Mouse (Mus musculus) intestine, embryonic 15.5 days (tissue): ENCODE results near the gene Atp5b. TPM values are rescaled to one million over a fixed set of nuclear protein-coding genes. Genes with fewer than 3 reads are reported as not detected.

Source experiments
- ATAC-seq: fragments of 200-750 bp; cut with Nextera tagmentation; 2 replicates; pipeline ENCODE4 v1.8.0; 2017; ENCODE audit warnings: moderate TSS enrichment, moderate library complexity
- H3K27ac ChIP-seq: fragments of 300-500 bp; sonication (generic); 2 replicates; pipeline ENCODE4 v1.5.1; 2015; ENCODE audit warnings: mild to moderate bottlenecking, inconsistent platforms
- H3K27me3 ChIP-seq: fragments of 300-500 bp; sonication (generic); replicated peaks from 2 replicates; pipeline ENCODE4 v1.6.1; 2015; ENCODE audit warnings: inconsistent platforms
- H3K36me3 ChIP-seq: fragments of 300-500 bp; sonication (generic); 2 replicates; pipeline ENCODE4 v1.6.1; 2015; ENCODE audit warnings: inconsistent platforms
- H3K4me1 ChIP-seq: fragments of 300-500 bp; sonication (generic); replicated peaks from 2 replicates; pipeline ENCODE4 v1.6.1; 2015; ENCODE audit warnings: inconsistent platforms
- H3K4me2 ChIP-seq: fragments of 300-500 bp; sonication (generic); replicated peaks from 2 replicates; pipeline ENCODE4 v1.6.1; 2015; ENCODE audit warnings: mild to moderate bottlenecking, inconsistent platforms
- H3K4me3 ChIP-seq: fragments of 300-500 bp; sonication (generic); replicated peaks from 2 replicates; pipeline ENCODE4 v1.5.1; 2015; ENCODE audit warnings: inconsistent platforms
- H3K9ac ChIP-seq: fragments of 300-500 bp; sonication (generic); 2 replicates; pipeline ENCODE4 v1.6.1; 2015; ENCODE audit warnings: inconsistent platforms
- H3K9me3 ChIP-seq: fragments of 300-500 bp; sonication (generic); 2 replicates; pipeline ENCODE4 v1.6.1; 2016; ENCODE audit warnings: inconsistent platforms
- WGBS: fragments of 180-500 bp; shearing (Covaris S2); methylation state at CpG from one replicate; pipeline ENCODE4 v1.1.7; 2015; 5-methylcytosine and 5-hydroxymethylcytosine counted together
- polyA plus RNA-seq: library from polyadenylated mRNA; unstranded; fragments of >200 nt; fragmentation: Nextera tagmentation; extraction: Ambion mirVana; gene quantifications from 2 replicates; pipeline ENCODE4 v1.2.1, GENCODE M21; 2015

Atp5b gene
- polyA plus RNA-seq, 1 experiment from 2014 or later, result 3,029 TPM

DNA sequence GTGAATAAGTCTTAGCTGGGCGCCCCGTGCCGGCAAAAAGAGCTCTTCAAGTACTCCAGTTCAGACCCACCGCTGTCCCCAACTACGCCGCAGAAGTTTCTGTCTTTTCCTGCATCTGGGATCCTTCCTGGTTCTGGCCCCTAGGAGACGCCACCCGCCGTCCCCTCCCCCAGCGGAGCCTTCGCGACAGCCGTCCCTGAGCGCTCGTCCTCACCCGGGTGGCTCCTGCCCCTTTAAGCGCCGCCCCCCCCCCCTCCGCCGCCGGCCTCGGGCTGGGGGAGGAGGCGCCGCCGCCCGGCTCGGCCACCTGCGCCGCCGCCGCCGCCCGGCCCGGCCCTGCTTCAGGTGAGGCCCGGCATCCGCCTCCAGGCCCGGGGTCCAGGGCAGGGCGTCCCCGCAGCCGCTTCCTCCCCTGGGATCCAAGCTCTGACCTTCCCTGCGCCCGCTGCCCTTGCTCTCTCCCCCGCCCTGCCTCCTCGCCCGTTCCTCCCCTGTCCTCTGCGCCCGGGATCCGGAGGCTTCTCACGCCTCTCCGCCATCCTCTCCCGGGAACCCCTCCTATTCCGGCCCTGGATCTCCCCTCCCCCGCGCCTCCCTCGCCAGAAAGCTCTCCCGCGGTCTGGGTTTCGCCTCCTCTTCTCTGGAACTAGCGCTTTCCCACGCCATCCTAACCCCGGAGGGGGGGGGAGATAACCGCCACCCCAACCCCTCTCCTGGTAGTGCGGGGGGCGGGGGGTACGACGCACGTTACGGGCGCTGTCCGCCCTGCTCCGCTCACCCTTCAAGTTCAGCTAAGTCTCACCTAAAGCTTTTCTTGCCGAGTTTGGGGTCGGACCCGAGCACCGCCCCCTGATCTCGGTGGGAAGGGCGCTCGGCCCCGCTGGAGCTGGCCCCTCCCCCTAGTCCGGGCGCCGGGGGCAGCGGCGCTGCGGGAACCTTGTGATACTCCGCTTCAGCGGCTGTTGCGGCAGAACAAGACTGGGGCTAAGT lies 9.7 kb downstream of the Atp5b start:
- WGBS, result under 1% methylated on average over 74 of the region's 88 CpGs
- peaks cover 33% of the 10 kb centered on the region for H3K4me1 ChIP-seq

DNA sequence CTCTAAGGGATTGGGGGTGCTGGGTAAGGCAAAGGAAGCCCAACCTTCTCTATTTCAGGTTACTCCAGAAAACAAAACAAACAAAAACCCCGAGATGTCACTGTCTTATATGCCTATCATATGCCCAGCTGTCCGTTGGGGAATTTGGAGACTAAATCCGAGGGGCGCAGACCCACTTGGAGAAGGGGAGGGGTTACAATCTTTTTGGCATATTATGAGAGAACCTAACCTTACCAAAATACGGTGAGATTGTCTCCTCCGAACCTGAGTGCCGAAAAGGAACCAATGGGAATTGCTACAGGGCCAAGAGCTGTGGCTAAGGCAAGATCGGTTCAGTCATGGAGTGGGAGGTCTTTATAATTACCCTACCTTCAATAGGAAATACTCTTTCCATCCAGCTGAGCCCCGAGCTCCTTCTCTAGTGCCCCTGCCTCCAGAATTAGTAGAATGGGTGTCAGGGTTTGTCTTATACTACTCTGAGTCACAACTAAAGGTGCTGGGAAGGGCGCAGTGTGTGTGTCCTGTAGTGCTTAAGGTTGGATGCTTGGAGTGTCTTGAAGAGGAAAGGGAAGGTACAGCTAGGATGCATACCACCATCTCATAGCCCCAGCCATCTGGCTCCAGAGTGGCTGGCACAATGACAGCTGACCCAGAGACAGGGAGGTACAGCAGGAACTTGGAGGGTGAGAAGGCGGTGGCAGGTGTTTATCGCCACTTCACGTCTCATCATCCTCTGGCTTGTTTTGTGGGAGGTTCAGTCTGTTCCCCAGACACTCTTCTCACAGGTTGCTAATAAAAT lies 10.6 kb downstream of the Atp5b start:
- H3K4me3 ChIP-seq, result peak overlapping the region; percentile 92
- no peaks in the 10 kb centered on the region for H3K27me3 ChIP-seq
- H3K4me2 ChIP-seq, result peak overlapping the region; percentile 89
- no peaks in the 10 kb centered on the region for H3K9me3 ChIP-seq
- peak overlapping the region; percentile 97 for H3K27ac ChIP-seq
- H3K9ac ChIP-seq, result peak overlapping the region; percentile 81
- H3K4me1 ChIP-seq, result peaks cover 40% of the 10 kb centered on the region
- 31% methylated on average over 13 of the region's 13 CpGs for WGBS
- peaks cover 12% of the 10 kb centered on the region for H3K36me3 ChIP-seq
- no peak for ATAC-seq

More for the DNA sequence above, 9.7 kb downstream of the Atp5b start:
- peak; percentile 68 for ATAC-seq
- H3K27ac ChIP-seq, result peak overlapping the region; percentile 97
- H3K27me3 ChIP-seq, result no peaks in the 10 kb centered on the region
- peaks cover 21% of the 10 kb centered on the region for H3K36me3 ChIP-seq
- H3K4me2 ChIP-seq, result peak overlapping the region; percentile 89
- H3K4me3 ChIP-seq, result peak overlapping the region; percentile 92
- no peaks in the 10 kb centered on the region for H3K9me3 ChIP-seq
- peak overlapping the region; percentile 81 for H3K9ac ChIP-seq

- H3K4me1 ChIP-seq, result peaks cover 43% of the 10 kb centered on the region
- peak overlapping the region; percentile 97 for H3K27ac ChIP-seq
- peaks cover 4% of the 10 kb centered on the region for H3K36me3 ChIP-seq
- 11% methylated on average over 19 of the region's 19 CpGs for WGBS
- no peaks in the 10 kb centered on the region for H3K9me3 ChIP-seq
- H3K4me3 ChIP-seq, result peak overlapping the region; percentile 25
- peak overlapping the region; percentile 11; the same call in 1 of the 2 replicates for H3K9ac ChIP-seq
- peak; percentile 71 for ATAC-seq
- peak overlapping the region; percentile 89 for H3K4me2 ChIP-seq
- no peaks in the 10 kb centered on the region for H3K27me3 ChIP-seq
These were observed 11.4 kb downstream of the Atp5b start for GRCm38 (mm10) chr10:128094340-128094968.

DNA sequence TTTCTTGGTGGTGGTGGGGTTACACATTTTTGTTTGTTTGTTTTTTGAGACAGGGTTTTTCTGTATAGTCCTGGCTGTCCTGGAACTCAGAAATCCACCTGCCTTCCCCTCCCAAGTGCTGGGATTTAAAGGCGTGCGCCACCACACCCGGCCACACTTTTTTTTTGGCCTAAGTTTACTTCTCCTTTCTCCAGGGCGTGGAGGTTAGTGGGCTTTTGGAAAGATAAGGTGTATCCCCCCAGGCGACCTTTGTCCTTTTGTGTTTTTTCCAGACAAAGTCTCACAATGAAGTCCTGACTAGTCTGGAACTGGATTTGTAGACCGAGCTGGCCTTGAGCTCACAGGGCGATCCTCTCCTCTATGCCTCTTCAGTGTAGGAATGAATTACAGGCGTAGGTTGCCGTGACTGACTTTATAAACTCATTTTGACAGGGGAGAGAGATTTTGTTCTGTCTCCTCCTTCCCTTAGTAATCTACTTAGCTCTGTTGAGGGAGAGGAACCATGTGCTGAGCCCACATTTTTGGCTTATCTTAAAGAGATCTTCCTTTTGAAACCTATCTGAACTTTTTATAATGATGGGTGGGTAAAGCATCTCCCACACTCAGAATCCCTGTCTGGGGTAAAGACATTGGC lies 12.0 kb downstream of the Atp5b start:
- ATAC-seq, result no peak
- Histone ChIP-seq H3K4me3 (peak overlapping the region; percentile 25; the same call in 1 of the 2 replicates), H3K9ac (peak overlapping the region; percentile 10; the same call in 1 of the 2 replicates), H3K4me2 (peak overlapping the region; percentile 89), H3K4me1 (peaks cover 43% of the 10 kb centered on the region), H3K27me3 (no peaks in the 10 kb centered on the region), H3K36me3 (no peaks in the 10 kb centered on the region), H3K9me3 (no peaks in the 10 kb centered on the region), H3K27ac (peak overlapping the region; percentile 58)
- 31% methylated on average over 9 of the region's 9 CpGs for WGBS

DNA sequence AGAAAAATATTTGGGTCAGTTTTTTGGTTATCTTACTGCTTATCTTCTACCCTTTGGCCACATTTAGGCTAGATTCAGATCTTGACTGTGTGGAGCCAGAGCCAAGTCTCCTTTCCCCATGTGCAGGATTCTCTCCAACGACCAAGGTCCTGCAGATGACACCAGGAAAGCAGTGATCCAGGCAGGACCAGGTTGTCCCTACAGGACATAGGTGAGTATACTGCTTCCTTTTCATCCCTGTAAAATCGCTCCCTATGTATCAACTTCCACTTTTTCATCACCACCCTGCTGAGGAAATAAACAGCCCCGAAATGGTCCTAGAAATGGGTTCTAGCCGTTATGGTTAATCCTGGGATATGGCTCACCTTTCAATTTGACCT lies 13.2 kb downstream of the Atp5b start:
- Histone ChIP-seq H3K9ac (no peak overlapping the region), H3K4me2 (peak overlapping the region; percentile 78; the same call in 1 of the 2 replicates), H3K9me3 (no peaks in the 10 kb centered on the region), H3K4me1 (peaks cover 43% of the 10 kb centered on the region), H3K27me3 (no peaks in the 10 kb centered on the region), H3K4me3 (peak overlapping the region; percentile 96), H3K27ac (no peak overlapping the region; the same call in 1 of the 2 replicates), H3K36me3 (no peaks in the 10 kb centered on the region)
- 23% methylated on average over 4 of the region's 4 CpGs for WGBS
- ATAC-seq, result no peak

DNA sequence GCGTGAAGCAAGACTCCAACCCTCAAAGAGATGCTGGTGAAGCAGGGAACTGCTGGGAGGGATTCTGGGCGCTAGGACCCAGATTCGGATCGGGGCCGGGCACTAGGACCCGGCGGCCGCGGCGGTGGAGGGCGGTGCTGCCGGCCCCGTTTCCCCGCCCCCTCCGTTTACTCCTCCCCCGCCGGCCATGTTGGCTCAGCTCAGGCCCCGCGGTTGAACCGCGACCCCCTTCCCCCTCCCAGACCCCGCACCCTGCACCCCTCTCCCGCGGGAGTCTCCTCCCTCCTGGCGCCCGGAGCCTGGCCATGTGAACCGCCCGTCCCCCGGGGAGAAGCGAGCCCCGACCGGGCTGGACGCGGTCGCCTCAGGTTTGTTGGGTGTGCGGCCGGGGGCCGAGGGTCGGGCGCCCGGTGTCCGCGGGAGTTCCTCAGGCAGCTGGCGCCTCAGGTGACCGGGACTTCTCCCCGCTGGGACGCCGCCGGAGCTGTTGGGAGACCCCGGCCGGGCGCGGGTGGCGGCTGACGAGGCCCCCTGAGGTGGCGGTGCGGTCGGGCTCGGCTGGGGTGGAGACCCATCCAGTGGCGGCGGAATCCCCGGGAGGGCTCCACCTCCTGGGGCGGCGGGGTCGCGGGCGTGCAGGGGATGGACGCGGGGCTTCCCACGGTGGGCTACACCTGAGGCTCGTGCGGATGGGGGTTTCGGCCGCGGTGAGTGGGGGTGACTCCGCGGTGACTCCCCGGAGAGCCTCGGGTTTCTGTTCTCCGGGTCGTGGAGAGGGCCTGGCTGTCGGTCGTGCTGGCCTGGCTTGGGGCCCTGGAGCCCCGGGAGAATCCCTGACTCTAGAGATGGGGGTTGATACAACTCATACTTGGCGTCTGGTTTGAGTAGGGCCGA lies 13.9 kb downstream of the Atp5b start:
- Histone ChIP-seq H3K9me3 (no peaks in the 10 kb centered on the region), H3K27me3 (no peaks in the 10 kb centered on the region), H3K9ac (peak overlapping the region; percentile 87), H3K4me1 (peaks cover 36% of the 10 kb centered on the region), H3K4me3 (peak overlapping the region; percentile 96), H3K27ac (peak overlapping the region; percentile 72), H3K4me2 (peak overlapping the region; percentile 78), H3K36me3 (no peaks in the 10 kb centered on the region)
- peak; percentile 69 for ATAC-seq
- under 1% methylated on average over 71 of the region's 86 CpGs for WGBS

- no peaks in the 10 kb centered on the region for H3K9me3 ChIP-seq
- no peaks in the 10 kb centered on the region for H3K36me3 ChIP-seq
- peak overlapping the region; percentile 78 for H3K4me2 ChIP-seq
- H3K4me1 ChIP-seq, result peaks cover 33% of the 10 kb centered on the region
- ATAC-seq, result no peak
- peak overlapping the region; percentile 87 for H3K9ac ChIP-seq
- H3K4me3 ChIP-seq, result peak overlapping the region; percentile 96
- no peaks in the 10 kb centered on the region for H3K27me3 ChIP-seq
- WGBS, result under 1% methylated on average over 13 of the region's 13 CpGs
- H3K27ac ChIP-seq, result peak overlapping the region; percentile 72
These were observed 14.5 kb downstream of the Atp5b start for GRCm38 (mm10) chr10:128097587-128097971.

DNA sequence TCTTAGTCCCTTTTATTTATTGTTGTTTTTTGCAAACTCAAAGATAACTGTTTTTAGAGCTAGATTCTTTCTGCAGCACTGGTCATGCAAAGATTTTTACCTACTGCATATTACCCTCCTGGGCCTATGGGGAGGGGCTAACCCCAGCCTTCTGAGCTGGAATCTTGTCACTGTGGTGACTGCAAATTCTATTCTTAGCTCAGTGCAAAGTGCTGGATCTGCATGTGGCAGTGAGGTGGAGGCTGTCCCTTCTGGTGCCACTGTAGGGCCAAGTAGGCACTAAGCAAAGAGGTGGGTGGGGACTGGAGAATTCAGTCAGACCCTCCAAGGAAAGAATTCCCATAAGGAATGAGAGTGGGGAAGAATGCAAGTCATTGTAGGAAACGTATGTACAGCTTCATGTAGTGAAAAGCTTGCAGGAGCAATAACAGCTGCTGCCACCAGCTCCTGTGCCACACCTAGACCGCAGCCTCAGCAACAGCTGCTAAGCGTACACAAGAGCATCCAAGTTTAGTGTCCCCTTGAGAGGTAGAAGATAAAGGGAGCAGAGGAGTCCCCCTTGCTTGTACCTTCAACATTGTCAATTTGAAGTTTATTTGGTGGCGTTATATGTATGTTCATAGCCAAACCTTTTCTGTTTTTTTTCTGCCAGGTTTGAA lies 27.2 kb downstream of the Atp5b start:
- H3K9me3 ChIP-seq, result no peaks in the 10 kb centered on the region
- no peak overlapping the region for H3K27ac ChIP-seq
- H3K27me3 ChIP-seq, result no peaks in the 10 kb centered on the region
- no peak for ATAC-seq
- H3K4me1 ChIP-seq, result no peaks in the 10 kb centered on the region
- H3K4me2 ChIP-seq, result no peak overlapping the region
- peaks cover 37% of the 10 kb centered on the region for H3K36me3 ChIP-seq
- WGBS, result 84% methylated on average over 4 of the region's 4 CpGs
- no peak overlapping the region for H3K9ac ChIP-seq
- no peak overlapping the region for H3K4me3 ChIP-seq

DNA sequence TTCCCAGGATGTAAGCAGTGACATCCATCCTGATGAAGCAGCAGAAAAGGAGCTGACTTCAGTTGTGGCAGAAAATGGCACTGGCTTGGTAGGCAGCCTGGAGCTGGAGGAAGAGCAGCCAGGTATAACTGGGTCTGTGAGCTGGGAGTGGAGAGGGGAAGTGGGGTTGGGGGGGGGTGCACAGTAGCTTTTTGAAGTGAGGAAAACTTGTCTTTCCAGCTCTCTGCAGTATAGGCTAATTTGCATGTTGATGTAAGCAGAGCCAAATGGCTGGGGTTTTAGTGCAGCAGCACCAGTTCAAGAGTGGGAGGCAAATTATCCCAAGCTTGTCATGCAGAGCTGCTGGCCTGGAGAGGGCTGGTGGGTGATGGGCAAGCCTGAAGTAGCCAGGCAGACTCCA lies 28.2 kb downstream of the Atp5b start:
- peaks cover 46% of the 10 kb centered on the region for H3K36me3 ChIP-seq
- no peak overlapping the region for H3K4me2 ChIP-seq
- no peaks in the 10 kb centered on the region for H3K4me1 ChIP-seq
- no peaks in the 10 kb centered on the region for H3K27me3 ChIP-seq
- H3K4me3 ChIP-seq, result no peak overlapping the region
- ATAC-seq, result no peak
- H3K9me3 ChIP-seq, result no peaks in the 10 kb centered on the region
- no peak overlapping the region for H3K9ac ChIP-seq
- no peak overlapping the region for H3K27ac ChIP-seq

GRCm38 (mm10) chr10:128123833-128124232 lies 40.8 kb downstream of the Atp5b start:
- Histone ChIP-seq H3K27ac (no peak overlapping the region), H3K9me3 (no peaks in the 10 kb centered on the region), H3K4me2 (no peak overlapping the region), H3K4me1 (no peaks in the 10 kb centered on the region), H3K36me3 (peaks cover 73% of the 10 kb centered on the region), H3K9ac (no peak overlapping the region), H3K4me3 (no peak overlapping the region), H3K27me3 (no peaks in the 10 kb centered on the region)
- no peak for ATAC-seq
- WGBS, result 92% methylated on average over 7 of the region's 7 CpGs
